Mouse (Mus musculus) testis, postnatal 10 days (tissue): ENCODE data around the gene Pbx4.

ENCODE experiments used
- DNase-seq: peaks from one replicate; pipeline ENCODE4 v3.0.0; 2021; ENCODE audit warnings: low spot score

The Pbx4 gene

GRCm38 (mm10) chr8:69809820-69810219 lies 22.5 kb upstream of the Pbx4 start:
- no peak for DNase-seq

- DNase-seq = no peak
Measured at GRCm38 (mm10) chr8:69814881-69815280, 17.4 kb upstream of the Pbx4 start.

GRCm38 (mm10) chr8:69815396-69815795 lies 16.9 kb upstream of the Pbx4 start:
- DNase-seq = no peak

- no peak for DNase-seq
Measured at GRCm38 (mm10) chr8:69820466-69820865, 11.8 kb upstream of the Pbx4 start.

GRCm38 (mm10) chr8:69821971-69822385 lies 10.3 kb upstream of the Pbx4 start:
- peak; percentile 86 for DNase-seq

- peak; percentile 87 for DNase-seq
Measured at GRCm38 (mm10) chr8:69822386-69823191, 9.7 kb upstream of the Pbx4 start, which contains the start of gene Lpar2. Gene Lpar2, plus strand, starts transcription at chr8:69822429.

- DNase-seq = no peak
Measured at GRCm38 (mm10) chr8:69826371-69826770, 5.9 kb upstream of the Pbx4 start.

GRCm38 (mm10) chr8:69837057-69837682 lies 4.9 kb downstream of the Pbx4 start:
- DNase-seq = no peak

GRCm38 (mm10) chr8:69847167-69848065 lies 15.1 kb downstream of the Pbx4 start:
- no peak for DNase-seq

- DNase-seq = no peak
Measured at GRCm38 (mm10) chr8:69848951-69849350, 16.7 kb downstream of the Pbx4 start.

GRCm38 (mm10) chr8:69849899-69850298 lies 17.6 kb downstream of the Pbx4 start:
- no peak for DNase-seq

GRCm38 (mm10) chr8:69850926-69851506 lies 18.7 kb downstream of the Pbx4 start:
- no peak for DNase-seq

GRCm38 (mm10) chr8:69853869-69854268 lies 21.6 kb downstream of the Pbx4 start:
- no peak for DNase-seq

- DNase-seq = no peak
Measured at GRCm38 (mm10) chr8:69860807-69861206, 28.5 kb downstream of the Pbx4 start.

GRCm38 (mm10) chr8:69861251-69861650 lies 29.0 kb downstream of the Pbx4 start:
- no peak for DNase-seq

GRCm38 (mm10) chr8:69863387-69864020 lies 31.2 kb downstream of the Pbx4 start:
- no peak for DNase-seq

GRCm38 (mm10) chr8:69864180-69864579 lies 31.9 kb downstream of the Pbx4 start:
- no peak for DNase-seq

GRCm38 (mm10) chr8:69867696-69868326 lies 35.5 kb downstream of the Pbx4 start:
- DNase-seq = no peak

- no peak for DNase-seq
Measured at GRCm38 (mm10) chr8:69870003-69870765, 37.9 kb downstream of the Pbx4 start.

- no peak for DNase-seq
Measured at GRCm38 (mm10) chr8:69870907-69871306, 38.6 kb downstream of the Pbx4 start.
